Mouse (Mus musculus) gastrocnemius, adult 18-20 months (tissue): ENCODE data around the gene Tceanc. TPM values are rescaled to one million over a fixed set of nuclear protein-coding genes. Genes with fewer than 3 reads are reported as not detected.
"Not testable (repeated sequence)": the region's sequence is repeated elsewhere in the genome, so short reads cannot be mapped to it uniquely, and the experiment has no call there.

Source experiments
- DNase-seq: peaks from one replicate; pipeline ENCODE4 v3.0.0; 2021; ENCODE audit warnings: low spot score
- long read RNA-seq, 2 experiments: library from polyadenylated mRNA; stranded (forward); transcript quantifications; one replicate each; pipeline ENCODE4 v2.0.0; 2021
- total RNA-seq, 2 experiments: library from RNA; stranded (reverse); gene quantifications; 2 replicates each; pipeline ENCODE4 v1.2.3; 2021

The Tceanc gene
- 1 to 10 TPM; 1.5 to 4.4 TPM for total RNA-seq
- long read RNA-seq, experiment 1, full-length matches to known transcripts, result 6 of 6 reads
- long read RNA-seq, experiment 1, partial matches to known transcripts, result 0 of 6 reads
- long read RNA-seq, experiment 1, other reads (novel, unspliced or antisense), result 0 of 6 reads
- long read RNA-seq, experiment 2, full-length matches to known transcripts, result 3 of 3 reads
- long read RNA-seq, experiment 2, partial matches to known transcripts, result 0 of 3 reads
- long read RNA-seq, experiment 2, other reads (novel, unspliced or antisense), result 0 of 3 reads

GRCm38 (mm10) chrX:166518345-166518744, at the start of gene Tceanc:
Gene Tceanc, minus strand, starts transcription at chrX:166518567.
- peak; percentile 29 for DNase-seq

- DNase-seq, result no peak
Observed at GRCm38 (mm10) chrX:166565983-166566382, 47.6 kb upstream of the Tceanc start.

- DNase-seq, result no peak
Observed at GRCm38 (mm10) chrX:166565401-166565800, 47.0 kb upstream of the Tceanc start.

GRCm38 (mm10) chrX:166564900-166565299, 46.5 kb upstream of the Tceanc start:
- DNase-seq, result no peak

GRCm38 (mm10) chrX:166559333-166559732, 41.0 kb upstream of the Tceanc start:
- peak; percentile 2 for DNase-seq

- DNase-seq, result no peak
Observed at GRCm38 (mm10) chrX:166552355-166552754, 34.0 kb upstream of the Tceanc start.

GRCm38 (mm10) chrX:166546495-166546894, 28.1 kb upstream of the Tceanc start:
- DNase-seq, result no peak

GRCm38 (mm10) chrX:166535138-166535537, 16.8 kb upstream of the Tceanc start:
- no peak for DNase-seq

GRCm38 (mm10) chrX:166533432-166533831, 15.1 kb upstream of the Tceanc start:
- no peak for DNase-seq

GRCm38 (mm10) chrX:166531671-166532070, 13.3 kb upstream of the Tceanc start:
- no peak for DNase-seq

GRCm38 (mm10) chrX:166528126-166528525, 9.8 kb upstream of the Tceanc start:
- DNase-seq, result no peak

GRCm38 (mm10) chrX:166525637-166526315, 7.4 kb upstream of the Tceanc start:
- no peak for DNase-seq

- DNase-seq, result no peak
Observed at GRCm38 (mm10) chrX:166520782-166521181, 2.4 kb upstream of the Tceanc start.

GRCm38 (mm10) chrX:166516631-166517030, 1.7 kb downstream of the Tceanc start:
- DNase-seq, result no peak

GRCm38 (mm10) chrX:166515923-166516322, 2.4 kb downstream of the Tceanc start:
- DNase-seq, result no peak

GRCm38 (mm10) chrX:166514035-166514434, 4.3 kb downstream of the Tceanc start:
- DNase-seq, result not testable (repeated sequence)

GRCm38 (mm10) chrX:166512071-166512470, 6.3 kb downstream of the Tceanc start:
- no peak for DNase-seq

GRCm38 (mm10) chrX:166511107-166511506, 7.3 kb downstream of the Tceanc start:
- DNase-seq, result no peak

- peak; percentile 94 for DNase-seq
Observed at GRCm38 (mm10) chrX:166509761-166510738, 8.3 kb downstream of the Tceanc start.

GRCm38 (mm10) chrX:166504421-166504820, 13.9 kb downstream of the Tceanc start:
- no peak for DNase-seq

- DNase-seq, result no peak
Observed at GRCm38 (mm10) chrX:166499496-166500190, 18.7 kb downstream of the Tceanc start.
